Mouse (Mus musculus) erythroblast, embryonic 14.5 days (primary cell): ENCODE results near the gene Opa3.

Source experiments
- GATA1 ChIP-seq: IDR thresholded peaks from 2 replicates; pipeline ENCODE4 v1.6.1; 2012; ENCODE audit warnings: low read length, inconsistent platforms, mixed read lengths
- TAL1 ChIP-seq: IDR thresholded peaks from 3 replicates; pipeline ENCODE4 v1.6.1; 2012; ENCODE audit warnings: low read length, inconsistent platforms, mixed read lengths

GRCm38 (mm10) chr7:19222875-19223274 lies 5.3 kb upstream of the Opa3 start:
- no peak for TF ChIP-seq GATA1
- no peak for TF ChIP-seq TAL1
